Mouse (Mus musculus): ENCODE results near the gene Map2k2. TPM values are rescaled to one million over a fixed set of nuclear protein-coding genes. Genes with fewer than 3 reads are reported as not detected.
A peak's percentile ranks its signal among the peaks of the same experiment; 100 is the strongest.

Map2k2 gene
- total and polyA plus RNA-seq, 3 experiments, result 147 to 212 TPM; not detected in 1

GRCm38 (mm10) chr10:81137252-81138130, 31.8 kb downstream of the Map2k2 start (continued):
- TF ChIP-seq MYB (IDR thresholded peaks at IDR 0.05; ENCODE audit: low read depth, low read length) (no peak), POLR2AphosphoS5 (IDR thresholded peaks at IDR 0.05; ENCODE audit: borderline replicate concordance, low read depth, low read length) (no peak), CHD2 (IDR thresholded peaks at IDR 0.05; ENCODE audit: low read length) (peak; percentile 83), SIN3A (IDR thresholded peaks at IDR 0.05; ENCODE audit: low read length) (peak; percentile 83), ZC3H11A (IDR thresholded peaks at IDR 0.05; ENCODE audit: low read depth, low read length) (no peak), HCFC1 (IDR thresholded peaks at IDR 0.05; ENCODE audit: low read depth, low read length) (peak; percentile 97), TAL1 (IDR thresholded peaks at IDR 0.05; ENCODE audit: low read length) (no peak), CHD1 (IDR thresholded peaks at IDR 0.05; ENCODE audit: low read depth, low read length) (no peak; the same call in 1 of the 2 replicates), JUND (IDR thresholded peaks at IDR 0.05; ENCODE audit: low read depth, low read length) (no peak)

GRCm38 (mm10) chr10:81138131-81138782, 32.5 kb downstream of the Map2k2 start:
- peaks cover 2 to 14% of the 10 kb centered on the region in 2 experiments; a peak in 3 of 4 replicates for H3K4me1 ChIP-seq (ENCODE audit: control insufficient read depth in 1 of 2, insufficient read depth in 2 of 2, low read length in 2 of 2)
- H3K9ac ChIP-seq (ENCODE audit: control insufficient read depth, low read depth, low read length, poor library complexity, severe bottlenecking), result peak overlapping the region; percentile 96
- H3K79me2 ChIP-seq (ENCODE audit: control insufficient read depth, insufficient read depth, low read length, poor library complexity), result peaks cover 65% of the 10 kb centered on the region
- H3K9me3 ChIP-seq (replicated peaks; ENCODE audit: insufficient read depth, low read length), result no peaks in the 10 kb centered on the region
- H3K27ac ChIP-seq (ENCODE audit: control insufficient read depth, low read depth, low read length), result peak overlapping the region; percentile 57
- DNase-seq (ENCODE audit: low read depth, low spot score), result peak; percentile 73
- TF ChIP-seq ELF1 (IDR thresholded peaks at IDR 0.05; ENCODE audit: low read depth, low read length) (no peak), SMC3 (IDR thresholded peaks at IDR 0.05; ENCODE audit: low read depth, low read length) (no peak), UBTF (IDR thresholded peaks at IDR 0.05; ENCODE audit: borderline replicate concordance, insufficient read depth, low read depth, low read length) (no peak), SIN3A (IDR thresholded peaks at IDR 0.05; ENCODE audit: low read length) (peak; percentile 18; the same call in 1 of the 2 replicates), TAL1 (IDR thresholded peaks at IDR 0.05; ENCODE audit: low read length) (no peak), HCFC1 (IDR thresholded peaks at IDR 0.05; ENCODE audit: low read depth, low read length) (no peak), MAX (IDR thresholded peaks at IDR 0.05; ENCODE audit: low read length) (peak; percentile 77), ETS1 (IDR thresholded peaks at IDR 0.05; ENCODE audit: low read depth, low read length) (peak; percentile 29; the same call in 1 of the 2 replicates), E2F4 (IDR thresholded peaks at IDR 0.05; ENCODE audit: borderline replicate concordance, low read depth, low read length) (no peak), RCOR1 (IDR thresholded peaks at IDR 0.05; ENCODE audit: low read depth, low read length) (no peak), MYC (IDR thresholded peaks at IDR 0.05; ENCODE audit: low read depth, low read length) (peak; percentile 67; the same call in 1 of the 2 replicates), MEF2A (IDR thresholded peaks at IDR 0.05; ENCODE audit: extremely low read depth, insufficient replicate concordance, low read depth, low read length, poor library complexity, severe bottlenecking) (no peak), EP300 (IDR thresholded peaks at IDR 0.05; ENCODE audit: low read depth in 1 of 2, low read length in 2 of 2) (0 out of 4 replicates have a peak, but pooled peaks of 1 of the 2 experiments have one; percentile 6), ZKSCAN1 (IDR thresholded peaks at IDR 0.05; ENCODE audit: low read depth, low read length) (no peak), MYB (IDR thresholded peaks at IDR 0.05; ENCODE audit: low read depth, low read length) (no peak), MAZ (IDR thresholded peaks at IDR 0.05; ENCODE audit: low read depth, low read length) (0 out of 2 replicates have a peak, but pooled peaks have one; percentile 21), NRF1 (IDR thresholded peaks at IDR 0.05; ENCODE audit: insufficient read depth, low read depth, low read length, poor library complexity, severe bottlenecking) (no peak), POLR2A (IDR thresholded peaks at IDR 0.05; ENCODE audit: control insufficient read depth in 1 of 2, insufficient read depth in 1 of 2, low read depth in 1 of 2, low read length in 2 of 2, poor library complexity in 1 of 2) (peak in 1 of 2 experiments; percentile 6; a peak in 1 of 4 replicates), MXI1 (IDR thresholded peaks at IDR 0.05; ENCODE audit: low read depth, low read length) (peak; percentile 84), CTCF (IDR thresholded peaks at IDR 0.05 in 2 of 3, conservative IDR thresholded peaks at IDR 0.05 in 1 of 3; ENCODE audit: control insufficient read depth in 1 of 3, insufficient read depth in 1 of 3, low read depth in 2 of 3, low read length in 3 of 3, poor library complexity in 1 of 3, severe bottlenecking in 1 of 3) (no peak), MAFK (IDR thresholded peaks at IDR 0.05; ENCODE audit: borderline replicate concordance, low read depth, low read length) (no peak), JUND (IDR thresholded peaks at IDR 0.05; ENCODE audit: low read depth, low read length) (no peak)
- peak overlapping the region; percentile 85 to 88 for H3K4me3 ChIP-seq (ENCODE audit: control insufficient read depth in 1 of 2, insufficient read depth in 1 of 2, low read depth in 2 of 2, low read length in 2 of 2)
- no peaks in the 10 kb centered on the region for H3K27me3 ChIP-seq (ENCODE audit: control insufficient read depth in 1 of 2, insufficient read depth in 2 of 2, low read length in 2 of 2)
- H3K36me3 ChIP-seq (ENCODE audit: control insufficient read depth in 1 of 2, insufficient read depth in 2 of 2, low read length in 2 of 2), result peaks cover 0 to 16% of the 10 kb centered on the region in 2 experiments; a peak in 3 of 4 replicates

All from MEL (cell line).